Mouse (Mus musculus): ENCODE data around the gene Btnl6.

DNA sequence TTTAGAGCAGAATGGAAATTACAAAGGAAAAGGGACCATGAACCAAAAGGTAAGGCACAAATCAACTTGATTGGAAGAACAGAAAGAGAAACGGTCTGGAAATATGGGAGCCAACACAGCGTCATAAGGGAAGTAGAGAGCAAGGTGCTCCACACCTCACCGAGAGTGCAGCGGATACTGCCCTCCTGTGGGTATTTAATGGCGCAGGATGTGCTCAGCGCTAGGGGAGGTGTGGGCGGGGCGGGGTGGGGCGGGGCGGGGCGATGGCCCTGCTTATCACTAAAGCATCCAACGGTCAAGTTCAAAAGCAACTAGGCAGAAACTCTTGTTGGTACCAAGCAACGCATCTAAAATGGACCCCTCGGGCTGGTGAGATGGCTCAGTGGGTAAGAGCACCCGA, 42.7 kb upstream of the Btnl6 start:
- TF ChIP-seq POLR2A (IDR thresholded peaks at IDR 0.05; ENCODE audit: insufficient read depth, low read length), result no peak
- peak; percentile 59 for TF ChIP-seq CTCF (IDR thresholded peaks at IDR 0.05; ENCODE audit: low read depth, low read length)

Data from ES-Bruce4 (cell line).